Mouse (Mus musculus) myocyte (in vitro differentiated cells): ENCODE data around the gene Cog1.

Experiments
- CEBPB ChIP-seq: IDR thresholded peaks from 2 replicates; pipeline ENCODE4 v1.6.1; 2011; ENCODE audit warnings: mild to moderate bottlenecking, moderate library complexity; ENCODE audit not compliant: poor library complexity, insufficient read depth, severe bottlenecking
- MAX ChIP-seq: IDR thresholded peaks from one replicate; pipeline ENCODE4 v1.6.1; 2011; ENCODE audit warnings: low read depth, mild to moderate bottlenecking, control low read depth
- MYOD1 ChIP-seq, 3 experiments: IDR thresholded peaks; one replicate each; pipeline ENCODE4 v1.6.1; 2011; ENCODE audit warnings: control low read depth in 2 of 3, low read depth in 2 of 3, mild to moderate bottlenecking in 2 of 3, moderate library complexity in 1 of 3; ENCODE audit not compliant: insufficient read length in 2 of 3, control insufficient read depth in 1 of 3
- POLR2A ChIP-seq: IDR thresholded peaks from one replicate; pipeline ENCODE4 v1.6.1; 2011; ENCODE audit warnings: low read depth, mild to moderate bottlenecking, control low read depth, moderate library complexity; ENCODE audit not compliant: insufficient read length
- POLR2AphosphoS2 ChIP-seq: IDR thresholded peaks from one replicate; pipeline ENCODE4 v1.6.1; 2011; ENCODE audit warnings: low read depth, control low read depth; ENCODE audit not compliant: insufficient read length
- TCF12 ChIP-seq: IDR thresholded peaks from one replicate; pipeline ENCODE4 v1.6.1; 2011; ENCODE audit warnings: mild to moderate bottlenecking, control low read depth; ENCODE audit not compliant: poor library complexity, insufficient read depth, severe bottlenecking
- USF1 ChIP-seq: IDR thresholded peaks from one replicate; pipeline ENCODE4 v1.6.1; 2011; ENCODE audit warnings: low read depth, mild to moderate bottlenecking, control low read depth, moderate library complexity

DNA sequence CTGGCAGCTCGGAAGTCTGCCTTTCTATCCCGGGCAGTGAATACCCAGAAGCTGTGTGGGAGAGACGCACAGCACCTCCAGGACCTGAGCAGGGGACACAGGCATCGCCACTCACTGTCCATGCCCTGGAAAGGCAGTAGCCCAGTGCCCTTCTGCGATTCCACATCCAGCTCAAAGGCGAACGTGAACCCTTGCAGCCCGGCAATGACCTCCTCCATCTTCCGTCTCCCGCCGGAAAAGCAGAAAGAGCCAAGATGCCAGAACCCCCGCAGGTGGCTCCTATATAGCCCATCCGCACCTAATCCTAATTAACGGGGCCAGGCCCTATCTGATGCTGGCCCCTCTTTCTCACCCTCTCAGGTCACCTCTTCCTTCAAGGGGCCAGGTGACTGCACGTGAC lies 60.3 kb downstream of the Cog1 start:
- no peak for TF ChIP-seq MAX
- no peak for TF ChIP-seq POLR2A
- TF ChIP-seq MYOD1 (IDR thresholded peaks at IDR 0.05; ENCODE audit: control insufficient read depth in 1 of 3, insufficient read length in 2 of 3, low read depth in 2 of 3), result no peak
- no peak for TF ChIP-seq CEBPB
- TF ChIP-seq TCF12, result no peak
- no peak for TF ChIP-seq POLR2AphosphoS2
- TF ChIP-seq USF1, result no peak
